Mouse (Mus musculus): Measurements from ENCODE around the gene Htr2b.

GRCm38 (mm10) chr1:86054943-86055342, 56.8 kb downstream of the Htr2b start:
- TF ChIP-seq CTCF (IDR thresholded peaks at IDR 0.05; ENCODE audit: low read depth) (no peak), EP300 (optimal IDR thresholded peaks at IDR 0.05) (no peak)
